Mouse (Mus musculus) G1E (cell line): ENCODE results near the gene Bco1. TPM values are rescaled to one million over a fixed set of nuclear protein-coding genes. Genes with fewer than 3 reads are reported as not detected.

ENCODE experiments used
- ATAC-seq: 2 replicates; pipeline ENCODE4 v1.8.0; 2016; ENCODE audit warnings: mild to moderate bottlenecking; ENCODE audit not compliant: insufficient number of reproducible peaks, poor library complexity, low FRiP score, severe bottlenecking; ENCODE audit errors: extremely low read depth
- DNase-seq: peaks from one replicate; pipeline ENCODE4 v3.0.0; 2012; ENCODE audit warnings: low spot score
- H3K27me3 ChIP-seq: 2 replicates; pipeline ENCODE4 v1.6.1; 2012; ENCODE audit warnings: mild to moderate bottlenecking, low read length, inconsistent platforms; ENCODE audit not compliant: insufficient read depth
- H3K36me3 ChIP-seq: replicated peaks from 2 replicates; pipeline ENCODE3; 2012; ENCODE audit warnings: mild to moderate bottlenecking, inconsistent platforms
- H3K4me1 ChIP-seq: 2 replicates; pipeline ENCODE4 v1.6.1; 2012; ENCODE audit warnings: low read depth, low read length, inconsistent platforms, mixed read lengths; ENCODE audit not compliant: insufficient read depth
- H3K4me3 ChIP-seq: 2 replicates; pipeline ENCODE4 v1.5.1; 2012; ENCODE audit warnings: low read depth, mild to moderate bottlenecking, inconsistent platforms, low read length, moderate library complexity, mixed read lengths
- H3K9me3 ChIP-seq: replicated peaks from 2 replicates; pipeline ENCODE4 v1.6.1; 2012; ENCODE audit warnings: inconsistent platforms
- CTCF ChIP-seq: IDR thresholded peaks from 2 replicates; pipeline ENCODE4 v1.5.1; 2012; ENCODE audit warnings: low read depth, low read length, inconsistent platforms, mixed read lengths
- GATA1 ChIP-seq: IDR thresholded peaks from 2 replicates; pipeline ENCODE4 v1.6.1; 2012; ENCODE audit warnings: borderline replicate concordance, low read length, inconsistent platforms, mixed read lengths
- GATA2 ChIP-seq: IDR thresholded peaks from 2 replicates; pipeline ENCODE4 v1.6.1; 2012; ENCODE audit warnings: low read depth, low read length, inconsistent platforms, borderline replicate concordance
- POLR2AphosphoS5 ChIP-seq: IDR thresholded peaks from 2 replicates; pipeline ENCODE4 v1.6.1; 2012; ENCODE audit warnings: low read depth, low read length, inconsistent platforms; ENCODE audit not compliant: insufficient replicate concordance
- TAL1 ChIP-seq: conservative IDR thresholded peaks from 2 replicates; pipeline ENCODE4 v1.6.1; 2012; ENCODE audit warnings: low read depth, low read length, inconsistent platforms, mixed read lengths
- polyA plus RNA-seq: library from polyadenylated mRNA; stranded (reverse); fragments of >175 nt; gene quantifications from 2 replicates; pipeline ENCODE4 v1.2.3, GENCODE M21; 2012
- total RNA-seq, 2 experiments: library from RNA; stranded (forward) in 1 of 2; stranded (reverse) in 1 of 2; fragments of 200-1000 nt in 1 of 2; fragments of >200 nt in 1 of 2; fragmentation: Nextera tagmentation in 1 of 2; gene quantifications; 2 replicates each; pipeline ENCODE4 v1.2.3; 2014 to 2017

Gene Bco1
- total RNA-seq (2014; fragmentation: Nextera tagmentation) (not detected in 2 replicates), total RNA-seq (2017) (0.06 TPM in 1 of 2 replicates, not detected in the other), polyA plus RNA-seq (not detected in 2 replicates)

DNA sequence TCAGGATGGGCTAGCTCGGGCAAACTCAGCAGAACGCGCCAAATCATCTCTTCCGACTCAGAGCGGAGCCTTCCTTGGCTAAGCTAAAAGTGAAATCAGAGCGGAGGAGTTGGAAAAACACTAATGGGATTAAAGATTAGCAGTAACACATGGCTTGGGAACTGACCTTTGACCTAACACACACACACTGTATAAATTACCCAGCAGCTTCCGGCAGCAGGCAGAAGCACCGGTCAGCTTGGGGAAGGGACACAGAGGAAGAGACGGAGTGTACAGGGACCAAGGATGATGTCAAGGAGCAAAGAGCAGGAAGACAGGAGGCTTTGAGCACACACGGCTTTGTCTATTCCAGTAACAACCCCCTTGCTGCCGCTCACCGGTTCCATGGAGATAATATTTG is at the start of gene Bco1:
Bco1 (plus strand) TSS at position 208 of the 400 bp plus-strand sequence.
- Histone ChIP-seq H3K27me3 (peaks cover 2% of the 10 kb centered on the region; the same call in 1 of the 2 replicates), H3K9me3 (peaks cover 21% of the 10 kb centered on the region), H3K4me1 (peaks cover 8% of the 10 kb centered on the region), H3K4me3 (no peak within 1 kb of the TSS), H3K36me3 (no peaks in the 10 kb centered on the region)
- ATAC-seq, result no peak
- TF ChIP-seq TAL1 (no peak), POLR2AphosphoS5 (no peak), CTCF (no peak), GATA1 (no peak), GATA2 (no peak)
- DNase-seq, result no peak

DNA sequence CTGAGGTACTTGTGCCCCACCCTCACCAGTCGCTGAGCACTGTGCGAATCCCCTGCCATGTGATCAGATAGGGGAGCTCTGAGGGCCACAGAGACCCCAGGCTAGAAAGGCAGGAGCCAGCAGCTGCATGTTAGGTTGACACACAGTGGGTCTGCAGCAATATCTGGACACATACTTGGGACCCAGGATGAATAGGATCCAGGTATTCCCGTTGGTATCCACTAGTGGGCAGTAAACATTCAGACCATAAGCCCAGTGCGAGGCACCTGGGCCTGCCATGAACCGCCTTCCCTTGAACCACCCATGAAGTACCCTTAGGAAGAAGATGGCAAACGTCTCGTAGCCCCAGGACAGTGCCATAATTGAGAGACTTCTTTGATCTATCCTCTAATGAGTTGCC is 46.2 kb upstream of the Bco1 start:
- ATAC-seq, result no peak
- peaks cover 20% of the 10 kb centered on the region for H3K4me1 ChIP-seq
- no peak for TF ChIP-seq GATA1
- no peak for TF ChIP-seq POLR2AphosphoS5
- no peak for TF ChIP-seq CTCF
- no peak for TF ChIP-seq TAL1
- no peak for TF ChIP-seq GATA2

DNA sequence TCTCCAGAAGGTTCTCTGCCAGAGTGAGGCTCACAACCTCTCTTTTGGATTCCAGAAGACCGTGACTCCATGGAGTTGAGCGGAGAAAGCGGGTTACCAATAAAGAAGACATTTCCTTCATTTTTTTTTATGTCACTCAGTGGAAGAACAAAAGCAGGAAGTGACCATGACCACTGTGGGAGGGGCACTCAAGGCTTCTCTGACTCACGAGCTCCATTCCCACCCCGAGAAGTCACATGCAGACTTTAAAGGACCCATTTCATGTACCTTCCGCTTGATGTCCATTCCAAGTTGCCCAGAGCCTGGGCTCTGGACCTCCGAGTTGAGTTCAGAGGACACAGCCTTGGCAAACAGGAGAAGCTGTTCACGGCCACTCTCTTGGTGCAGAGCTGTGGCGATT is 44.9 kb upstream of the Bco1 start:
- Histone ChIP-seq H3K4me3 (no peak overlapping the region), H3K4me1 (peaks cover 29% of the 10 kb centered on the region), H3K9me3 (peaks cover 17% of the 10 kb centered on the region), H3K36me3 (no peaks in the 10 kb centered on the region), H3K27me3 (peaks cover 4% of the 10 kb centered on the region)
- no peak for ATAC-seq
- TF ChIP-seq GATA2, result no peak
- no peak for TF ChIP-seq GATA1
- no peak for TF ChIP-seq CTCF
- no peak for TF ChIP-seq POLR2AphosphoS5
- TF ChIP-seq TAL1, result no peak
- DNase-seq, result no peak

More for the DNA sequence above, 46.2 kb upstream of the Bco1 start:
- Histone ChIP-seq H3K36me3 (no peaks in the 10 kb centered on the region), H3K9me3 (peaks cover 14% of the 10 kb centered on the region), H3K27me3 (peaks cover 4% of the 10 kb centered on the region; the same call in 1 of the 2 replicates), H3K4me3 (no peak overlapping the region)
- DNase-seq, result no peak

DNA sequence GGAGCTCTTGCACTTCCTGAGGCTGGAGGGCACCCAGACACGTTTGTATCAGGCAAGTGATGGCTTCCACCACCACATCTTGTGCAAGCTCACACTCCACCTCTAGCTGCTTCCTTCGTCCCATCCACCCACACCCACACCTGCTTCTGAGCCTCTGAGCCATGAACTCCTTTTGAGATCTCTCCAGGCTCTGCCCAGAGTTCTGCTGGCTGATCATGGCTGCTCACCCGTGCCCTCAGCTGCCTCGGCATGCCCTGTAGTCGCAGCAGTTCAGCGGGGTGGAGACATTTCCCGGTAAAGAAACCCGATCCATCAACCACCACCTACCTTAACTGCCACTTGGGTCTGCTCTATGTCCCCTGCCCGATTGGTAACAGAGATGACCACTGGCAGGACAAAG is 44.3 kb upstream of the Bco1 start:
- DNase-seq, result no peak
- TF ChIP-seq POLR2AphosphoS5, result no peak
- ATAC-seq, result no peak
- H3K4me1 ChIP-seq, result peaks cover 31% of the 10 kb centered on the region
- H3K36me3 ChIP-seq, result no peaks in the 10 kb centered on the region
- no peak overlapping the region for H3K4me3 ChIP-seq
- peaks cover 17% of the 10 kb centered on the region for H3K9me3 ChIP-seq
- H3K27me3 ChIP-seq, result peaks cover 6% of the 10 kb centered on the region

DNA sequence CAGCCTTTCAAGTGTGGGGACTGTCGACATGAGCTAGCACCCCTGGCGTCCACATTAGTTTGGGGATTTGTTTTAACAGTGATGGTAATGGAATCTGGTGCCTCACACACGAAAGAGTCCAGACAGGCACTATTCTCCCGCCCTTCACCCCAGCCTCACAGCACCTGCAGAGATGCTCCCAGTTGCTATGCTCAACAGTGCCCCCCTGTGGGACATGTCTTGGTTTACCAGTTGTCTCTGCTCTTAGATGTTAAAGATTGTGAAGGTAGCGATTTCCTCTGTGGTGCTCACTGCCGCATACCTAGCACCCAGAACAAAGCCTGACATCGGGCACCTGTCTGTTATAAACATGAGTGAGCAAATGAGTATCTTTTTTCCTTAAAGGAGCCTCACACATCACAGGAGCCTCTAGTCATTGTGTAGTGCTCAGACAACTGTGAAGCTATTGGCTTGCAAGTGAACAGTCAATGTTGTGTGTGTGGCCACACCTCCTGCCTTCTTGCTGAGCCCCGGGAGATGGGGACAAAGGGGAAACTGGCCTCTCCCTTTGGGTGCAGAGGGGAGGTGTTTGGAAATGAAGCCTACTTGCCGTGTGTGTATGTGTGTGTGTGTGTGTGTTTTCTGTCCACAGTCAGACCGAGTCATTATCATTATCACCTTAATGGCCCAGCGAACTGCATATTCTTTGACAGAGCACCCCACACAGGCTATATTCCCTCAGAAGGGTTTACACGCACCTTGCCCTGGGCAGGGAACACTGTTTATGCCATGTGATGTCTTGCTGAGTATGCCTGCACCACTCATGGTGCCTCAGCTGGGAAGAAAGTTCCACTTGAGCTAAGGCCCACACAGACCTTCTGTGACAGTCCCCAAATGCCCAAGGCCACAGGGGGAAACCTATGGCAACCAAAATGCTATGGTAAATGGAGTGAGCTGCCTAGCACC is 42.2 kb upstream of the Bco1 start:
- Histone ChIP-seq H3K36me3 (no peaks in the 10 kb centered on the region), H3K4me3 (no peak overlapping the region), H3K4me1 (peaks cover 34% of the 10 kb centered on the region), H3K27me3 (peaks cover 12% of the 10 kb centered on the region), H3K9me3 (peaks cover 13% of the 10 kb centered on the region)
- ATAC-seq, result no peak
- DNase-seq, result no peak
- TF ChIP-seq CTCF (0 out of 2 replicates have a peak, but pooled peaks have one; percentile 7), GATA2 (no peak)

DNA sequence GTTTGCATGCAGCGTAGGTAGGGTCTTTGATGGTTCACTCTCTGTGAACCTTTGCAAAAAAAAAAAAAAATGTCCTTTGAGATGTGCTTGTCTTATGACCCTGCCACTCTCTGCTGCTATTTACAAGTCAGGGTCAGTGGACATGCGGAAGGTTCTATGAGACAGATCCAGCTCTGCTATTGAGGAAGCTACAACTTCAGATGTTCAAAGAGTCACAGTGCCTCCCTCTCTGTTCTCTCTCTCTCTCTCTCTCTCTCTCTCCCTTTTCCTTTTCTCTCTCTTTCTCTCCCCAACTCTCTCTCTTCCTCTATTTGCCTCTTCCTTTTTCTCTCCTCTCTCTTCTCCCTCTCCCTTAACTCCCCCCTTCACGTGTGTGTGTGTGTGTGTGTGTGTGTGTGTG is 41.5 kb upstream of the Bco1 start:
- Histone ChIP-seq H3K27me3 (peaks cover 12% of the 10 kb centered on the region), H3K9me3 (peaks cover 15% of the 10 kb centered on the region), H3K36me3 (no peaks in the 10 kb centered on the region), H3K4me3 (no peak overlapping the region), H3K4me1 (peaks cover 34% of the 10 kb centered on the region)
- ATAC-seq (no peak), DNase-seq (no peak)
- TF ChIP-seq POLR2AphosphoS5, result no peak
- TF ChIP-seq GATA1, result no peak
- no peak for TF ChIP-seq CTCF
- TF ChIP-seq TAL1, result no peak
- TF ChIP-seq GATA2, result no peak

DNA sequence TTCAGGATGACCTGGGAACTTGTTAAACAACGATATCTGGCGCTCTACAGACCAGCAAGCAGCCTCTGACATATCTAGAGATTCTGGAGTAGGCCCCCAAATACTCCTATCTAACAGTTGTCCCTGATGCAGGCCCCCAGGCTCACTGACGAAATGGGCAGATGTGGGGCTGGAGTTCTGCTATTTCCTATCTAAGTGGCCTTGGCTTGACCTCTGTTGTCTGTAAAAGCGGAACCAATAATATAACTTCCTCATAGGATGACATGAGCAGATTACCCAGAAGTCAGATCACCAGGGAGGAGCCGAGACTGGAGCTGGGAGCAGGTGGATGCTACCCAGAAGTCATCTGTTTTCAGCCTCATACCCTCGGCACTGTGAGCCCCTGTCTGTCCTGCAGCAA is 40.6 kb upstream of the Bco1 start:
- Histone ChIP-seq H3K4me3 (peak overlapping the region; percentile 55; the same call in 1 of the 2 replicates), H3K27me3 (peaks cover 15% of the 10 kb centered on the region), H3K9me3 (peaks cover 16% of the 10 kb centered on the region), H3K36me3 (no peaks in the 10 kb centered on the region), H3K4me1 (peaks cover 34% of the 10 kb centered on the region)
- ATAC-seq (peak; percentile 85), DNase-seq (peak; percentile 42)
- TF ChIP-seq GATA2 (no peak), CTCF (no peak), POLR2AphosphoS5 (no peak), TAL1 (no peak), GATA1 (no peak)
